In genomic region chr17:24048053-24048452, GRCm38 (mm10) we compare ENCODE assay signal across 22 mouse cellular contexts. TPM values are rescaled to one million over a fixed set of nuclear protein-coding genes. Genes with fewer than 3 reads are reported as not detected.
DNase-seq lines count a peak whose midpoint lies in the region; ATAC-seq and TF ChIP-seq lines count a peak whose summit lies in the region.
"Had no signal": no experiment of that assay in that cellular context is flagged by ENCODE, and none has a peak within 500 bp of the region (broad histone marks: within the 10 kb centered on the region; RNA-seq: fewer than 3 reads in every experiment).

No protein-coding gene starts in this region.

- WGBS in kidney, embryonic 16.5 days, result 81% methylated on average over 5 of the region's 5 CpGs
- 75% methylated on average over 5 of the region's 5 CpGs for WGBS in stomach, embryonic 15.5 days
- 72% methylated on average over 5 of the region's 5 CpGs for WGBS in stomach, postnatal 0 days
- WGBS in liver, postnatal 0 days (ENCODE audit: insufficient replicate concordance), result 79% methylated on average over 5 of the region's 5 CpGs

- H3K4me2 ChIP-seq in kidney, embryonic 16.5 days (replicated peaks; ENCODE audit: low read depth, low read length), result no peak overlapping the region
- H3K4me2 ChIP-seq in stomach, embryonic 15.5 days, result no peak overlapping the region
- H3K4me2 ChIP-seq in stomach, postnatal 0 days (replicated peaks; ENCODE audit: low read depth), result no peak overlapping the region
- no peak overlapping the region for H3K4me2 ChIP-seq in liver, postnatal 0 days (ENCODE audit: low read depth, low read length)
- H3K4me2 ChIP-seq: embryonic facial prominence, embryonic 13.5 days; forebrain, embryonic 13.5 days; heart, embryonic 12.5 days had no signal

- H3K27me3 ChIP-seq in kidney, embryonic 16.5 days (ENCODE audit: insufficient read depth, low read length), result no peaks in the 10 kb centered on the region
- H3K27me3 ChIP-seq in stomach, embryonic 15.5 days (replicated peaks), result no peaks in the 10 kb centered on the region
- no peaks in the 10 kb centered on the region for H3K27me3 ChIP-seq in stomach, postnatal 0 days (ENCODE audit: control insufficient read depth, insufficient read depth, low read length)
- no peaks in the 10 kb centered on the region for H3K27me3 ChIP-seq in liver, postnatal 0 days (ENCODE audit: insufficient read depth, low read length)
- H3K27me3 ChIP-seq: embryonic facial prominence, embryonic 13.5 days; forebrain, embryonic 13.5 days; heart, embryonic 12.5 days had no signal

- H3K4me1 ChIP-seq in kidney, embryonic 16.5 days (ENCODE audit: insufficient read depth, low read length), result no peaks in the 10 kb centered on the region
- H3K4me1 ChIP-seq in stomach, embryonic 15.5 days, result no peaks in the 10 kb centered on the region
- H3K4me1 ChIP-seq in stomach, postnatal 0 days (replicated peaks; ENCODE audit: control insufficient read depth, insufficient read depth), result no peaks in the 10 kb centered on the region
- no peaks in the 10 kb centered on the region for H3K4me1 ChIP-seq in liver, postnatal 0 days (ENCODE audit: insufficient read depth)
- H3K4me1 ChIP-seq: embryonic facial prominence, embryonic 13.5 days; forebrain, embryonic 13.5 days; heart, embryonic 12.5 days had no signal

- H3K9me3 ChIP-seq in kidney, embryonic 16.5 days (ENCODE audit: low read length), result no peaks in the 10 kb centered on the region
- no peaks in the 10 kb centered on the region for H3K9me3 ChIP-seq in stomach, embryonic 15.5 days
- H3K9me3 ChIP-seq in stomach, postnatal 0 days (ENCODE audit: control insufficient read depth, low read length), result no peaks in the 10 kb centered on the region
- H3K9me3 ChIP-seq in liver, postnatal 0 days (ENCODE audit: low read length), result no peaks in the 10 kb centered on the region
- H3K9me3 ChIP-seq: embryonic facial prominence, embryonic 13.5 days; forebrain, embryonic 13.5 days; heart, embryonic 12.5 days had no signal

- no peak overlapping the region for H3K9ac ChIP-seq in kidney, embryonic 16.5 days (replicated peaks; ENCODE audit: low read length)
- H3K9ac ChIP-seq in stomach, embryonic 15.5 days, result peak overlapping the region; percentile 4; the same call in 1 of the 2 replicates
- H3K9ac ChIP-seq in stomach, postnatal 0 days (ENCODE audit: low read length), result no peak overlapping the region
- H3K9ac ChIP-seq in liver, postnatal 0 days (replicated peaks), result no peak overlapping the region
- H3K9ac ChIP-seq: embryonic facial prominence, embryonic 13.5 days; forebrain, embryonic 13.5 days; forebrain, postnatal 0 days; heart, embryonic 12.5 days had no signal

- no peak for ATAC-seq in kidney, embryonic 16.5 days (ENCODE audit: low FRiP score, low TSS enrichment)
- no peak for ATAC-seq in stomach, embryonic 15.5 days (ENCODE audit: insufficient read depth, low FRiP score, low read depth)
- ATAC-seq in stomach, postnatal 0 days (ENCODE audit: low FRiP score, low TSS enrichment), result no peak
- ATAC-seq in liver, postnatal 0 days, result no peak
- ATAC-seq: forebrain, embryonic 13.5 days; forebrain, postnatal 0 days had no signal

- TF ChIP-seq CTCF in stomach, postnatal 0 days (IDR thresholded peaks at IDR 0.05; ENCODE audit: low read depth), result no peak
- no peak for TF ChIP-seq CTCF in liver, postnatal 0 days (IDR thresholded peaks at IDR 0.05; ENCODE audit: low read depth)

- H3K36me3 ChIP-seq in kidney, embryonic 16.5 days (ENCODE audit: insufficient read depth, low read length), result peaks cover 28% of the 10 kb centered on the region
- peaks cover 45% of the 10 kb centered on the region for H3K36me3 ChIP-seq in stomach, embryonic 15.5 days
- peaks cover 28% of the 10 kb centered on the region for H3K36me3 ChIP-seq in stomach, postnatal 0 days (ENCODE audit: control insufficient read depth, insufficient read depth, low read length)
- peaks cover 33% of the 10 kb centered on the region for H3K36me3 ChIP-seq in liver, postnatal 0 days (replicated peaks; ENCODE audit: insufficient read depth, low read length)

- DNase-seq in heart, adult 11 months, result peak; percentile 95
- no peak for DNase-seq in heart, postnatal 4 days
- peak; percentile 38 for DNase-seq in kidney, postnatal 10 days
- DNase-seq in stomach, postnatal 0 days (ENCODE audit: low spot score), result no peak
- no peak for DNase-seq in liver, postnatal 0 days
- DNase-seq: adrenal gland, postnatal 25 days; cerebellum, adult 18-20 months; cerebellum, adult 9-11 months; cerebellum, postnatal 36 days; forebrain, postnatal 0 days; gastrocnemius, postnatal 14 days had no signal

- no peak overlapping the region for H3K4me3 ChIP-seq in kidney, embryonic 16.5 days (ENCODE audit: low read length)
- no peak overlapping the region for H3K4me3 ChIP-seq in stomach, embryonic 15.5 days (replicated peaks)
- H3K4me3 ChIP-seq in stomach, postnatal 0 days (ENCODE audit: low read depth, low read length), result no peak overlapping the region
- no peak overlapping the region for H3K4me3 ChIP-seq in liver, postnatal 0 days (ENCODE audit: low read depth, low read length)
- H3K4me3 ChIP-seq: embryonic facial prominence, embryonic 13.5 days; forebrain, embryonic 13.5 days; heart, embryonic 12.5 days had no signal

- H3K27ac ChIP-seq in kidney, embryonic 16.5 days (ENCODE audit: low read length), result no peak overlapping the region
- H3K27ac ChIP-seq in stomach, embryonic 15.5 days, result no peak overlapping the region
- H3K27ac ChIP-seq in stomach, postnatal 0 days (replicated peaks), result no peak overlapping the region
- H3K27ac ChIP-seq in liver, postnatal 0 days (ENCODE audit: low read depth), result no peak overlapping the region
- H3K27ac ChIP-seq: embryonic facial prominence, embryonic 13.5 days; forebrain, embryonic 13.5 days had no signal

- no peak for TF ChIP-seq EP300 in stomach, postnatal 0 days (optimal IDR thresholded peaks at IDR 0.05)
- TF ChIP-seq EP300 in liver, postnatal 0 days (IDR thresholded peaks at IDR 0.05; ENCODE audit: low read depth), result no peak

RNA-seq across cellular contexts. Expression of gene Prss27, which starts 10.1 kb away (rescaled TPM):
- total RNA-seq in heart, postnatal 4 days (2021), result not detected
- 0.23 and 0.37 TPM in 2 replicates for polyA plus RNA-seq in kidney, embryonic 16.5 days (2015; fragmentation: Nextera tagmentation; extraction: Ambion mirVana)
- 2.4 and 6.3 TPM in 2 replicates for polyA plus RNA-seq in stomach, embryonic 15.5 days (2015; fragmentation: Nextera tagmentation; extraction: Ambion mirVana)
- 40.8 and 47.1 TPM in 2 replicates for polyA plus RNA-seq in stomach, postnatal 0 days (2015; fragmentation: Nextera tagmentation; extraction: Ambion mirVana)
- not detected in 2 replicates for polyA plus RNA-seq in liver, postnatal 0 days (2015; fragmentation: Nextera tagmentation; extraction: Ambion mirVana)
- total RNA-seq: forebrain, postnatal 0 days; gastrocnemius, adult 18-20 months; gastrocnemius, postnatal 14 days; heart, adult 8-10 months; heart, postnatal 25 days; MEL had no signal
- polyA plus RNA-seq: forebrain, postnatal 0 days had no signal

RNA-seq across cellular contexts. Expression of gene Kctd5, which starts 25.2 kb away (rescaled TPM):
- 10 to 100 TPM; 25.4 to 26.0 TPM for total RNA-seq in heart, postnatal 4 days (2021)
- 63.3 and 68.0 TPM in 2 replicates for polyA plus RNA-seq in kidney, embryonic 16.5 days (2015; fragmentation: Nextera tagmentation; extraction: Ambion mirVana)
- 58.4 and 61.4 TPM in 2 replicates for polyA plus RNA-seq in stomach, embryonic 15.5 days (2015; fragmentation: Nextera tagmentation; extraction: Ambion mirVana)
- polyA plus RNA-seq in stomach, postnatal 0 days (2015; fragmentation: Nextera tagmentation; extraction: Ambion mirVana), result 44.7 and 45.6 TPM in 2 replicates
- 6.8 and 7.7 TPM in 2 replicates for polyA plus RNA-seq in liver, postnatal 0 days (2015; fragmentation: Nextera tagmentation; extraction: Ambion mirVana)

RNA-seq across cellular contexts. Expression of gene Prss22, which starts 50.2 kb away (rescaled TPM):
- not detected for total RNA-seq in heart, postnatal 4 days (2021)
- 0.39 and 0.82 TPM in 2 replicates for polyA plus RNA-seq in kidney, embryonic 16.5 days (2015; fragmentation: Nextera tagmentation; extraction: Ambion mirVana)
- polyA plus RNA-seq in stomach, embryonic 15.5 days (2015; fragmentation: Nextera tagmentation; extraction: Ambion mirVana), result 1.9 and 3.0 TPM in 2 replicates
- 3.4 and 4.8 TPM in 2 replicates for polyA plus RNA-seq in stomach, postnatal 0 days (2015; fragmentation: Nextera tagmentation; extraction: Ambion mirVana)
- polyA plus RNA-seq in liver, postnatal 0 days (2015; fragmentation: Nextera tagmentation; extraction: Ambion mirVana), result not detected in 2 replicates
- total RNA-seq: adrenal gland, adult 18-20 months; adrenal gland, postnatal 25 days; forebrain, postnatal 0 days; gastrocnemius, adult 18-20 months; gastrocnemius, postnatal 14 days; heart, adult 8-10 months; heart, postnatal 25 days; MEL had no signal
- polyA plus RNA-seq: forebrain, embryonic 13.5 days; forebrain, postnatal 0 days; heart, embryonic 16.5 days had no signal

Comparison
In these comparisons a context has a peak if more than half of its experiments do, and no peak if none do; other contexts are left out.
1. DNase-seq: peak in heart, adult 11 months (single experiment) and kidney, postnatal 10 days (single experiment); none in heart, postnatal 4 days (single experiment), stomach, postnatal 0 days (single experiment) and liver, postnatal 0 days (single experiment).